Mouse (Mus musculus) stomach, postnatal 0 days (tissue): ENCODE results near the gene Scaper.

Experiments used
- CTCF ChIP-seq: IDR thresholded peaks from 2 replicates; pipeline ENCODE4 v1.5.1; 2016; ENCODE audit warnings: antibody characterized with exemption, low read depth, mild to moderate bottlenecking, moderate library complexity
- EP300 ChIP-seq: optimal IDR thresholded peaks from 2 replicates; pipeline ENCODE3; 2016; ENCODE audit warnings: antibody characterized with exemption

- TF ChIP-seq CTCF (no peak), EP300 (no peak)
These were observed 310.9 kb downstream of the Scaper start for GRCm38 (mm10) chr9:55626990-55627389.
